Mouse (Mus musculus) myocyte (in vitro differentiated cells): ENCODE data around the gene Prg2.

ENCODE experiments used
- CEBPB ChIP-seq: IDR thresholded peaks from 2 replicates; pipeline ENCODE4 v1.6.1; 2011; ENCODE audit warnings: mild to moderate bottlenecking, moderate library complexity; ENCODE audit not compliant: poor library complexity, insufficient read depth, severe bottlenecking
- E2F4 ChIP-seq: IDR thresholded peaks from one replicate; pipeline ENCODE4 v1.6.1; 2011; ENCODE audit warnings: mild to moderate bottlenecking, control low read depth, moderate library complexity; ENCODE audit not compliant: insufficient read depth
- MAX ChIP-seq: IDR thresholded peaks from one replicate; pipeline ENCODE4 v1.6.1; 2011; ENCODE audit warnings: low read depth, mild to moderate bottlenecking, control low read depth
- MYOD1 ChIP-seq, 3 experiments: IDR thresholded peaks; one replicate each; pipeline ENCODE4 v1.6.1; 2011; ENCODE audit warnings: control low read depth in 2 of 3, low read depth in 2 of 3, mild to moderate bottlenecking in 2 of 3, moderate library complexity in 1 of 3; ENCODE audit not compliant: insufficient read length in 2 of 3, control insufficient read depth in 1 of 3
- POLR2A ChIP-seq: IDR thresholded peaks from one replicate; pipeline ENCODE4 v1.6.1; 2011; ENCODE audit warnings: low read depth, mild to moderate bottlenecking, control low read depth, moderate library complexity; ENCODE audit not compliant: insufficient read length
- POLR2AphosphoS2 ChIP-seq: IDR thresholded peaks from one replicate; pipeline ENCODE4 v1.6.1; 2011; ENCODE audit warnings: low read depth, control low read depth; ENCODE audit not compliant: insufficient read length
- REST ChIP-seq: IDR thresholded peaks from one replicate; pipeline ENCODE4 v1.6.1; 2011; ENCODE audit warnings: mild to moderate bottlenecking, control low read depth, moderate library complexity; ENCODE audit not compliant: insufficient read depth, insufficient read length
- SRF ChIP-seq: IDR thresholded peaks from one replicate; pipeline ENCODE4 v1.6.1; 2011; ENCODE audit warnings: low read depth; ENCODE audit not compliant: control insufficient read depth, insufficient read length
- TCF12 ChIP-seq: IDR thresholded peaks from one replicate; pipeline ENCODE4 v1.6.1; 2011; ENCODE audit warnings: mild to moderate bottlenecking, control low read depth; ENCODE audit not compliant: poor library complexity, insufficient read depth, severe bottlenecking
- TCF3 ChIP-seq: IDR thresholded peaks from one replicate; pipeline ENCODE4 v1.6.1; 2011; ENCODE audit warnings: low read depth, control low read depth; ENCODE audit not compliant: insufficient read length
- USF1 ChIP-seq: IDR thresholded peaks from one replicate; pipeline ENCODE4 v1.6.1; 2011; ENCODE audit warnings: low read depth, mild to moderate bottlenecking, control low read depth, moderate library complexity

DNA sequence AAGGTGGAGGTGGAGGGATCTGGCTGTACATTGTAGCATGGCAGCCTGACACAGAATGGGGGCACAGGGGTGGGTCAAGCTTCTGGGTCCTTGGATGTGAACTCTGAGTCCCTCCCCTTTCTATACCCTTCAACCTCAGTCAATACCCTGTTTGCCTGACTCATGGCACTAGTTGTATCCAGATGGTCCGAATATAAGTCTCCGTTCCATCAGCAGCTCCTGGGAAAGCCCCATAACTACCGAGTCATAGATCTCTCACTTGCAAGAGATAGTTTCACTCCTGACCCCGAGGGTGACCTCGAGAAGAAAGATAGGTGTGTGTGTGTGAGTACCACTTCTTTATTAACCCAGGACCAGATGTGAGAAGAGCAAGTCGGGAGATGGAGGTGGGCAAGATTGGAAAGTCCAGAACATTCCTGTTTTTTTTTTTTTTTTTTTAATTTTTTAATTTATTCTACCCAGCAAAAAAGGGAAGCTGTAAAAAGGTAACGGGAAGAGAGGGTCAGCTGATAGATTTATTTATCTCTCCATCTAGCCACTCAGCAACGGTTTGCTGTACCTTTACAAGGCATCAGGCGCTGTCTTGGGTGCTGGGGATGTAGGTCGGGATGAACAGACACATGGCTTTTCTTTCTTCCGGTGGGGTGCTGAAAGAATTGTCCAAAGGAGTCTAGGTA lies 21.5 kb upstream of the Prg2 start:
- TF ChIP-seq POLR2A, result no peak
- TF ChIP-seq REST, result no peak
- TF ChIP-seq TCF12, result no peak
- TF ChIP-seq E2F4, result no peak
- no peak for TF ChIP-seq USF1
- no peak for TF ChIP-seq POLR2AphosphoS2
- no peak for TF ChIP-seq SRF
- TF ChIP-seq TCF3, result no peak
- TF ChIP-seq MAX, result no peak
- no peak for TF ChIP-seq MYOD1 (IDR thresholded peaks at IDR 0.05; ENCODE audit: control insufficient read depth in 1 of 3, insufficient read length in 2 of 3, low read depth in 2 of 3)
- no peak for TF ChIP-seq CEBPB
